Mouse (Mus musculus) ZHBTc4 (cell line): ENCODE results near the gene Sema4d.

Experiments
- DNase-seq: peaks from one replicate; pipeline ENCODE4 v3.0.0-alpha.2; 2011; ENCODE audit warnings: low read depth, low spot score

Gene Sema4d

DNA sequence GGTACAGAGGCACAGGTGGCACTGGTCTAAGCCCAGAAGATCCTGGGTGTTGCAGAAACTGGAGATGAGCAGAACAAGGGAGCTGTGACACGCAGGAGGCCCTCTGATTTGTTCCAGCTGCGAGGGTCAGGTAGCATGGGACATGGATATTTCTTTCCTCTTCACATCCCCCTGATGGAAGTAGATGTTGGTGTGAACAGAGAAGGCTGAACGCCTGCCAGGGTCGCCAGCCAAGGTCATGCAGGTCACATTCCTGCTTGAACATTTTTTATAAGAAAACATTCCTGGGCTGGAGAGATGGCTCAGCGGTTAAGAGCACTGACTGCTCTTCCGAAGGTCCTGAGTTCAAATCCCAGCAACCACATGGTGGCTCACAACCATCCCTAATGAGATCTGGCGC lies 66.2 kb downstream of the Sema4d start:
- peak; percentile 59 for DNase-seq

DNA sequence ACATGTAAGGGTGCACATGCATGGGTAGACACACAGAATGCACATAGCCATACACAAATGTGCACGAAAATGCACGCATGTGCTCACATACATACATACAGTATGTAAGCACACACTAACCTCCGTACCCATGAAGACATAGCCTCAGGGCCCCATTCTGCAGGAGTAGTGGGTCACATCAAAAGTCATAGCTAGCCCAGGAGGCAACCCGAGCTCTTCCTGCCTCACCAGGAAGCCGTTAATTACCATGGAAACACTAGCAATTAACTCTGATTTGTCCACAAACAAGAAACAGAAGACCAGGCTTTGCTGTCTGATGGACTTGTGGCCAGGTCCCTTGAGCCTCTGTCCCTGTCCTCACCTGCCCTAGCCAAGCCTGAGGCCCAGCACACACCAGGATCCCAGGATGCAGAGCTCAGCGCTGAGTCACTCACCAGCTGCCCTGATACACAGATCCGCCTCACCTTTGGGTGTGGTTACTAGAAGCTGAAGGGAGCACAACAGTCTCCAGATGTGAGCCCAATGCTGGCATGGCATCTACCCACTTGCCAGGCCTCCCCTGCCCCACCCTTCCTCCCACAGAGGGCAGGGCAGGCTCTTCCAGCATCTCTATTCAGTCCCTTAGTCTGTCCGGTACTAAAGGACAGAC lies 67.5 kb downstream of the Sema4d start:
- DNase-seq, result no peak

DNA sequence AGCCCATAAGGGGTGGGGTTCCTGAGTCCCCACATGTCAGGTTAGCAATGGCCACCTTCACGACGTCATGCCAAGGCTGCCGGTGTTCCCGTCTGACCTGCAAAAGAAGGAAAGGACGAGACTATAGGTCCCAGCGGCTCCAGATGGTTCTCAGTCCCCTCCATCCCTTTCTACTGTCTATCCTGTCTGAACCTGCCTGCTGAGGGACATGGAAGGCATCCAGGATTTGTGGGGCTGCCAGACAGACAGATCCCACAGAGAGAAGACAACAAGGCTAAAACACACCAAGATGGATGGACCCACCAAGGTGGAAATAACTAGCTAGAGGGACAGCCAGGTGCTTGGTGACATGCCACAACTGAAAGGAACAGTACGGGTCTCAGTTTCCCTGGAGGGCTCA lies 68.1 kb downstream of the Sema4d start:
- DNase-seq, result no peak

DNA sequence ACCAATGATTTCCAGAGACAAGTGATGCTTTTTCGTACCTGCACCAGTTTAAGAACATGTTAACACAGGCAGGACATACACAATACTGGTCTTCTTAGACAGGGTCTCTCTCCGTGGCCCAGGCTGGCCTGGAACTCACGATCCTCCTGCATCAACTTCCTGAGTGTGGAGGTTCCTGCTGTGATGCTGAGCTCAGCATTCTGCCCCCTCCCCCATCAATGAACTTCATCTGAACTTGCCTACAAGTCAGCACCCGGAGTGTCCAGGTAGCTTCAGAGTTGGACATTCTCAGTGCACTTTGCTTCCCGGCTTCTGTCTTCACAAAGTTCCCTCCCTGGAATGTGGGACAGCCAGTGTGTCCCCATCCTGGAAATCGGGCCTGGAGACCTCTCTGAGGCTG lies 69.0 kb downstream of the Sema4d start:
- DNase-seq, result no peak

DNA sequence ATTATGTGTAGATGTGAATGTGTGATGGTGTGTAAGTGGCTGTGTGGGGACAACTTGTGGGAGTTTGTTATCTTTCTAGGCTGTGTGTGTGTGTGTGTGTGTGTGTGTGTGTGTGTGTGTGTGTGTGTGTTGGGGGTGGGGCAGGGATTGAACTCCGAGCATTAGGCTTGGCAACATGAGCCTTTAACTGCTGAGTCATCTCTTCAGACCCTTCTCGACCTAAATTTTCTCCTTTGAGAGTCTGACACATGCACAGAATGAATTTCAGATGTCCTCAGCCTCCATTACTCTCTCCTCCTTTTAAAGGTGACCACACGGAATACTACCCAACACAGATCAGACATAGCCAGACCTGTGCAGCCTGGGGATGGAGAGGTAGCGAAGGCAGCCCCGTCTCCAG lies 70.4 kb downstream of the Sema4d start:
- no peak for DNase-seq

DNA sequence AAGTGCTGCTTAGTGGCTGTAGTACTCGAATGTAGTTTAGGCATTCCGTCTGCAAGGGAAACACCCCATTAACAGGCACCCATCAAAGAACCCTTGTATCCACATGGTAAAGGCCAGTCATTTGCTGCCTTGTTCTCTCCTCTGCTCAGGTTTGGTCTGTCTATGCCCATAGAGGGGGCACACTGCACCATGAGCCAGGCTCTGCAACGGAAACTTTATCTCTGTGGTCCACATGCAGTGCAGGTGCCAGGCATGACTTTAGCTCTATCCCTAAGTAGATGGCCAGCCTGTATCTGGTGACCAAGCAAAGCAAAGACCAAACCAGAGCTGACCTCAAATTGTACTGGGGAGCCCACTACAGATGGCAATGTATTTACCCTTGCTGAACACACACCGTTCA lies 73.0 kb downstream of the Sema4d start:
- DNase-seq, result no peak

DNA sequence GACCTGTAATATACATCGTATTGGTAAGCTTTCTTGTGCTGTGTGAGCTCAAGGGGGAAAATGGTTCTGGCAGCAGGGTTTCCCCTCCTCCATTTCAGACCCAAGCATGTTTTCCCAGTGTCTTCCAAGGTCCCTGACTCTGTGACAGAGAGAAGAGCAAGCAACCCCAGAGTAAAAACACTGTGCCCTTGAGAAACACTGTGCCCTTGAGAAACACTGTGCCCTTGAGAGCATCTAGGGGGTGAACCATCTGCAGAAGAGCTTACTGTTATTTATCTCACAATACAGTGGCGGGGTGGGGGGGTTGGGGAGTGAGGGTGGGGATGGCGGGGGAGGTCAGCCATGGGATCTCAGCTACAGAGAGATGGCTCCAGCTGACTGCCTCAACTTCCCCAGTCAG lies 74.3 kb downstream of the Sema4d start:
- DNase-seq, result no peak

DNA sequence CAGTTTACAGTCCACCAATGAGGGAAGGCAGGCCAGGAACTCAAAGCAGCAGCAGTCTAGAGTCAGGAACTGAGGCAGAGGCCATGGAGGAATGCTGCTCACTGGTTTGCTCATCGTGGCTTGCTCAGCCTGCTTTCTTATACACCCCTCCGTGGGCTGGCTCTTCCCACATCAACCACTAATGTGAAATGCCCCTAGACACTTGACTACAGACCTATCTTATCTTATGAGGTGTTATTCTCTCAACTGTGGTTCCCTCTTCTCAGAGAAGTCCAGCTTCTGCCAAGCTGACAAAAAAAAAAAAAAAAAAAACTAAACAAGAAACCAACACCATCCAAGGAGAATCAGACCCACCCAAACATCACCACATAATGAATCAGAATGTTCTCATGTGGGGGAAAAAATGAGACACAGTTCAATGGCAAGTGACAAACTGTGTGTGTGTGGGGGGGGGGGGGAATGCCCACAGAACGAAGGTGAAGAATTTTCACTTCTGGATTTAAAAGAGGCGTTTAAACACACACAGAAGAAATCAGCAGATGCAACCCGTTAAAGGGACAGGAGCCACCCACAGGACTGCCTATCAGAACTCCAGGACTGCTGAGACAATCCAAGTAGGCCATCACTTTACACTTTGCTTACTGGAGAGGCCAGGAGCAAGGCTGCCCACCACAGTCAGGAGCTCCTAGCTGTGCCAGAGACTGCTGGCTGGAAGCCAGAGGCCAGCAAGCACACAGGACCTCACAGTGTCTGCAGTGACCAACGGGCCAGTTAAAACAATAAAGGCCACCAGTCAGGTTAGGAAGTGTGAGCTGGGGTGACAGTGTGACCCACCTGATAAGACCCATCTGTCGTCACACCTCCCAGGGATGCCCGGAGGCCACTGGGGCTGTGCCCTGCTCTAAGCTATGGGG lies 76.9 kb downstream of the Sema4d start:
- DNase-seq, result no peak

DNA sequence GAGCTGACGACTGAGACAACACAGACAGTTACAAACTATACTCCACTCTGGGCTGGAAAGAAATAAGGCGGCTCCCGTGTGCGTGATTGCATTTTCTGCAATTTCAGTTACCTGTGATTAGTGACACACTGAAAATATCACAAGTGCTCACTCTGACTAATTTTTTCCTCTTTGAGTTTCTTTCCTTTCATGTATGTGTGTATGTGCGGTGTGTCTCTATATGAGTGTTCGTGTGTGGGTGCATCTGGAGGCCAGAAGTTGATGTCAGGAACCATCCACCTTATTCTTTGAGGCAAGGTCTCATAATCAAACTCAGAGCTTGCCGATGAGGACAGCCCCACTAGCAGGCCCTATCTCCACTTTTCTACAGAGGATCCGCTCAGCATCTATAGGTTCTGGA lies 81.5 kb downstream of the Sema4d start:
- DNase-seq, result no peak

DNA sequence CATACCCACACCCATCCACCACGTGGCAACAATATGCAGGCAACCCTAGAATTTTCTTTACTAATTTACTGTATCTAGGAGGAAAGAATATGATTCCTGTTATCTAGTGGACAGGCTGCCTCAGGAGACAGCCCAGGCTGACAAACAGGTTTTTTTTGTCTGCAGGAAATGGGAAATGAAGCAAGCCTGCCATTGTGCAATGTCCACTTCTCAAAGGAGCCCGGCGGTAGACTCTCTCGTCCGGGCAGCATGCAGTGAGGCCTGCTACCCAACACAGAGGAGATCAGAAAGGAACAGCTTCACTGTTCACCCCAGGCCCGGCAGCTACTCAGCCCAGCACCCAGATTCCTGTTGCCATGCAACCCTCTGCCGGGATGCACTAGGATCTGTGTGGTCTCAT lies 82.8 kb downstream of the Sema4d start:
- DNase-seq, result no peak

DNA sequence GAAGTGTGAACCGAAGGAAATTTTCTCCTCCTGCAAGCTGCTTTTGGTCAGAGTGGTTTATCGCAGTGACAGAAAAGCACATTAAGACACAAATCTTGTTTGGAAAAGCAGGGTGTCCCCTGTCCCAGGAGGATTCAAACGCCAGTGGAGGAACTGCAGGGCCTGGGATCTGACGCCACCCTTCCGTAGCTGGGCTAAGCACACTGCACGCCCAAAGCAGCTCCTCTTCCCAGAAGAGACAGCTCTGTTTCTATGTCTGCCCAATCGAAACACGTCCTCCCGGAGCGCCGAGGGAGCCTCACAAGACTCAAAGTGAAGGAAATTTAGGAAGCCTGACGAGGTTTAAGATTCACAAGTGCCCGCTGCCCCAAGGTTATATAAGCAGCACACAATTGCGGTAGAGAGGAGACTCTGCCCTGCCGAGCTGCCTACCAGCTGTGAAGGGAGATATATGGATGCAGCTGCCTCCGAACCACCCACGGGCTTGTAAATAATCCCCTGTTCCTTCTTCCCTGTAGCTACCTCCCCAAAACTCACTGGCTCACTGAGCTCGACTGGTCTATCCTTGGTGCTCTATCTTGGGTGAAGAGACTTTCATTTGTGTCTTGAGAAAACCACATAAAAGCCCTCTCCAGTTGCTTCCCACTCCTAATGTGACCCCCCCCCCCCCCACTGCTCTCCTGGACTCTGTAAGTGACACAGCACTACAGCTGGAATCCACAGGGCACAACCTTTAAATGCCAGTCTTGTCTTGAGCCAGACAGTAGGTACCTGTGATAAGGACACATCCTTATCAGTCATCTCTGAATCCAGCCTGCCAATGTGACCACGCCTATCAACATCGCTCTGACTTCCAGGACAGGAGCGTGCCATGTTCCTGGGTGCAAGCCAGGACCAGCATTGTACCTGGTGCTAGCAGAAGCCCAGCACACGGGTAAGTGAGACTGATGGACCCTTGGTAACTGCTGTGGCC lies 87.4 kb downstream of the Sema4d start:
- DNase-seq, result no peak

DNA sequence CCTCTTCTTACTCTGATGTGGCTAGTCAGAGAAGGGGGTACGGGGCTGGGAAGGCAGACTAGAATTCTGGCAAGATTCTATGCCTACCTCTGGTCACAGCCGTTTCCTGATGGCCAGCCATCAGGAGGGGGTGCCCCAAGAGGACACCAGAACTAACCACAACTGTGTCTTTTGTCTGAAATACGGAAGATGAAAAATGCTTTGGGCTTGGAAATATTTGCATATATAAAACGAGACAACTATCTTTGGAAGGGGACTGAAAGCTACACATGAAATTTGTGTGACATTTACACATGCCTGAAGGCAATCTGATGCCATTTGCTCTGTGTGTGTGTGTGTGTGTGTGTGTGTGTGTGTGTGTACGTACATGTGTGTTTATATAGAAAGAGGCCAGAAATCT lies 89.7 kb downstream of the Sema4d start:
- no peak for DNase-seq

DNA sequence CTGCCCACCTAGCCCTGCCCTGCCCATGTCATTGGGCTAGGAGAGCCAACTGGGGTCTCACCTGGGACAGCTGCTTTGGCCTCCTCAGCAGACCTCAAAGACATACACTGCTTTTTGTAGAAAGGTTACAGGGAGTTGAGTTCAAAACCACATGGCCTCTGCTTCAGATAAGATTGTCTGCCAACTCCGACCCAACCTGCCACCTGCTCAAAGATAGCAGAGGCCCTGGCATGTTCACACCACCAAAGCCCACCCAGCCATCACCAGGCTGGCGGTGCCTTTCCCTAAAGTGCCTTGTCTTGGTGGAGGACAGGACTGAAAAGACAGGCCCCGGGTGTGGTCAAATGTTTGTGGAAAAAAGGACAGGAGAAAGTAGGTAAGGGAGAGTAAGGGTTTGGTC lies 95.2 kb downstream of the Sema4d start:
- DNase-seq, result no peak

DNA sequence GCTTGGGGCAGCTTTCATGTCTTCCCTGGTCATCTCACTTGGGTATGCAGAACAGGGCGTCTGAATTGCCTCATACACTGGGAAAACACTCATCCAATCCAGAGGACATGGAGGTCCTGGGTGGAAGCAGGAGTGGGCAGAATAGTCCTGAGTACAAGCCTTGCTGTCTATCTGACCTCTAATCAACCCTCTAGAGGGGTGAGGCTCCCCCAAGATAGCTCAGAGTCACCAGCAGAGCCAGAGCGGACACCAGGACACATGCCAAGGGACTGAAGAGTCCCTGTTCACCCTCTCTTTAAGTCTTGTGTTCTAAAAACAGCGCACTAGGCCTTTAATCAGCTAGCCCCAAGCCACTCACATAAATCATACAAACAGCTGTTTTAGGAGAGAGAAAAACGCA lies 95.7 kb downstream of the Sema4d start:
- DNase-seq, result no peak

DNA sequence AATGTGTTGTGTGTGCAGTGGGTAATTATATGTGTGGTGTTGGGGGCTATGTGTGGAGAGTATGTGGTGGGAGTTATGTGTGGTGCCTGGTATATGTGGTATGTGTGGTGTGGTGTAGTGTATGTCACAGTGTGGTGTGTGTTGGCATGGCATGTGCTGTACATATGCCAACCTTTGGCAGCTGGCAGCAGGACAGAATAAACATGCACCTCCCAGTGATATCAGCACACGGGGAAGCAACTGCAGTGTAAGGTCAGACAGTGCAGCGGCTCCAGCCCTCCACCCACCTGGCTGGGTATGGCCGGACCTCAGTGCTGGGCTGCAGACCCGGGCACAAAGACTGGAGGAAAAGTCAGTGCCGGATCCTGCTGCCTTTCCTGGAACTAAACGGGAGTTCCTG lies 96.1 kb downstream of the Sema4d start:
- no peak for DNase-seq

DNA sequence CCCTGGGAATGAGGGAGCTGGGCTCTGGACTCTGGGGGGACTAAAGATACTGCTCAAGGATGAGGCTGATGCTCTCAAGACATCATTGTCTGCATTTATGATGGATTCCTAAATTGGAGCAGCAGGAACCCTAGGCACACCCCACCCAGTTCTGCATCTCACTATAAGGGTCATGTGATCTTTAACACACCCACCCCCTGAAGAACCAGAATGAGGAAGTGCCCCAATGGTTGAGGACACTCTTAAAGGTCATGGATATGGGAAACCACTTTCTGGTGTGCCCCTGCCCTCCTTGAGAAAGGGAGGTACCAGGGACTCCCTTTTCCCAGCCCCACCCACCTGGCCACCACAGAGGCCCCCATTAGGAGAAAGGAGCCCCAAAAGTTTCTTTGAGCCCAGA lies 97.1 kb downstream of the Sema4d start:
- DNase-seq, result no peak

DNA sequence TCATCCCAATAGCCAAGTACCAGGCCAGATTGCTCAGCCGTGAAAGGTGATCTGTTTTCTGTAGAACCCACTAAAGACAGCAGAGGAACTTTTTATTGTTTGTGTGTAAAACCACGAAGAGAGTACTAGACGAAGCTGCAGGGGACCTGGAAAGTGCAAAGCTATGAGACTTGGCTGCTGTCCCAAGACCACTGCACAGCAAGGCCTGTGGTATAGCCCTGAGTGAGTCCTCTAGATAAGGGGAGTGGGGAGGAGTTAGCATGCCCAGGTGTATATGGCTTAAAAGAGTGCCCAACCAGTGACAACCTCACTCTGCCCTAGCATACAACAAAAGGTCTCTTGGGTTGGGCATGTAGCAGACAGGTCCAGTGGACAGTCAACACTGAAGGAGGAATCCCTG lies 104.9 kb downstream of the Sema4d start:
- no peak for DNase-seq

DNA sequence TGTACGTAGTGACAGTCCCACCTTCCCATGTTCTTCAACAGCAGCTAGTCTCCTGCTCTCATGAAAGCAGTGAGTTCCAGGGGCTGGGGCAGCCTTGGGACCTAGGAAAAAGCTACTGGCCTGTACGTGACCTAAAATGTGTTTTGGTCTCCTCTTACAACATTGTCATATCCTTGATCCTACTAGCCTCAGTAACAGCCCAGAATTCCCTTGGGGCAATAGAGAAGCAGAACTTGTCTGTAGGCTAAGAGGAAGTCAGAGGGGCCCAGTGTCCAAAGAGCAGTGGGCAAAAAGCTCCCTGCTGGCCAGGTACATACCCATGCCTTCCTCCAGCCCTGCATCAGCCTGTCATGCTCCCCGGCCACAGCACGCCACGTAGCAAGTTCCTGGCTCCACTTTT lies 106.6 kb downstream of the Sema4d start:
- no peak for DNase-seq

DNA sequence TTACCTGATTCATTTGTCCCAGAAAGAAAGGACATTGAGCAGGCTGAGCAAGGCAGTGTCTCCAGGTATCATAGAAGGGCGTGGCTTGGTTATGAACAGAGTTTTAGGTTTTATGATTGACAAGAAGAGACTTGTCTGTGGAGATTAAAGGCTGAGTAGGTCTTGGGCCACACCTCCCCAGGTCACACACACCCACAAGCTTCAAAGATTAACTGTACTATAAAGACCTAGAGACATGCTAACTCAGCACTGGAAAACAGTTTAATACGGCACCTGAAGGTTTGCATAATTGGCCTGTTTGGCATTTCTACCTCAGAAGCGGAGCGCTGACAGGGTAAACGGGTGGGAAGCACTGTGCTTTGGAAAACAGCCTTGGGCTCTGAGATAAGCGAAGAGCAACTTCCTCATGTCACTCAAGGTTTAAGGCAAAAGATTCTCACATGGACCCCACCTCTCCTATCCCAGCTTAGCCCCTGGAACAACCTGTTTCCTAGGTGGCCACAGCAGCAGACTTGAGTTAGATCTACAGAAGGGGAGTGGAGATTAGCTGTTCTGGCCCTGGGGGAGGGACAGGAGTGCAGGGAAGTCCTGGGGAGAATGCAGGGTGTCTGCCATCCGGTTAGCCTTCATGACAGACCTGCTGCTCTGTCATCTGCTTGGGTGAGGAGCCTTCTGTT lies 108.1 kb downstream of the Sema4d start:
- no peak for DNase-seq

DNA sequence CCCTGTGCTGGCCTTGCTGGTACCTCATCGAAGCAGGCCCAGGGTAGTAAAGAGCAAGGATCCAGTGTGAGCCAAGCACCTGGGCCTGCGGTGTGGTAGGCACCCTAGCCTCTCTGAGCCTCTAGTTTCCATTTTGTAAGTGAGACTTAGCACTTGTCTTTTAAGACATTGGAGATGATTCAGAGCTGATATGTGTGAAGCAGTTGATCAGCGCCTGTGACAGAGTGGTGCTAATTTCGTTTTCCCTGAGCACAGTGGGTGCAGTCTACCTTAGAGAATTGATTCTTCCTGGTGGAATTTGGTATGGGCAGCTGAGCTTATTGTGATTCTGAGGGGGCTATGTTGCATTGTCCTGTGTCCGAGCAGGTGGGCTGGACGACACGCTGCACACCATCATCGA lies 111.9 kb downstream of the Sema4d start:
- DNase-seq, result no peak

DNA sequence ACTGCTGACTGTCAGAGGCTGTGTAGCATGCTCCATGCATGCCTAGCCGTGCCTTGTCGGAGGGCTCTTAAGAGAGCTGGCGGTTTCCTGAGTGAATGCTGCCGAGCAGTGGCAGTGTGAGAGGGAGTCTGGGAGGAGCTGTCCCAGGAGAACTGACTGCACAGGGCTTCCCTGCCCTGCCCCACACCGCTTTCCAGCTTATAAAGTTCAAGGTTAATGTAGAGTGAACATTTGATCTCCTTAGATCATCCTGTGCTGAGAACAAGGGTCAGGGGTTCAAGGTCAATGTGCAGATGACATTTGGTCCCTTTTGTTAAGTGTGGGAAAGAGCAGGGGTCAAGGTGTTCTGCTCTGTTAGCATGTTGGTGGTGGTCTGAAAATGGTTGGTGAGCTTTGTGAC lies 112.5 kb downstream of the Sema4d start:
- peak; percentile 63 for DNase-seq

DNA sequence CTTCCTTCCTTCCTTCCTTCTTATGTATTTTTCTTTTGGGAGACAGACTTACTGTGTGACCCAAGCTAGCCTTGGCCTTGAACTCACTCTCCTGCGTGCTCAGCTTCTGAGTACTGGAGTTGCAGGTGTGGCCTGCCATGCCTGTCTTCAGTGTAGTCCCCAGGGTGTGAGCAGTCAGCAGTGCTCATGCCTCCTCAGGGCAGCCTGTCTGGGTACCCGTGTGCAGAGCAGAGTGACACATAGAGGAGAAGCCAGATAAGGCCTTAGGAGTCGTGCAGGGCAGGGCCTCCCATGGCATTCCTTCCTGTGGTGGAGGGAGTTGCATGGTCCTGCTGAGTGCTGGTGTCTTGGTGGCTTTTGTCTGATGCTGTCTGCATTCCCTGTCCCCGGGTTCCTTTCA lies 114.2 kb downstream of the Sema4d start:
- DNase-seq, result no peak
